Mouse (Mus musculus) limb, embryonic 15.5 days (tissue): ENCODE data around the gene Slc35g2. TPM values are rescaled to one million over a fixed set of nuclear protein-coding genes. Genes with fewer than 3 reads are reported as not detected.
A peak's percentile ranks its signal among the peaks of the same experiment; 100 is the strongest.

ENCODE experiments used
- ATAC-seq: fragments of 200-750 bp; cut with Nextera tagmentation; 2 replicates; pipeline ENCODE4 v1.8.0; 2017; ENCODE audit warnings: low read depth, moderate TSS enrichment; ENCODE audit not compliant: insufficient number of reproducible peaks, low FRiP score, low TSS enrichment
- H3K27ac ChIP-seq: fragments of 300-500 bp; sonication (generic); 2 replicates; pipeline ENCODE4 v1.5.1; 2015; ENCODE audit warnings: moderate library complexity, mild to moderate bottlenecking, inconsistent platforms
- H3K27me3 ChIP-seq: fragments of 300-500 bp; sonication (generic); 2 replicates; pipeline ENCODE4 v1.6.1; 2015; ENCODE audit warnings: inconsistent platforms
- H3K36me3 ChIP-seq: fragments of 300-500 bp; sonication (generic); 2 replicates; pipeline ENCODE4 v1.6.1; 2015; ENCODE audit warnings: inconsistent platforms
- H3K4me1 ChIP-seq: fragments of 300-500 bp; sonication (generic); 2 replicates; pipeline ENCODE4 v1.6.1; 2015; ENCODE audit warnings: inconsistent platforms
- H3K4me2 ChIP-seq: fragments of 300-500 bp; sonication (generic); 2 replicates; pipeline ENCODE4 v1.6.1; 2015; ENCODE audit warnings: mild to moderate bottlenecking, inconsistent platforms
- H3K4me3 ChIP-seq: fragments of 300-500 bp; sonication (generic); 2 replicates; pipeline ENCODE4 v1.5.1; 2015; ENCODE audit warnings: mild to moderate bottlenecking, inconsistent platforms
- H3K9ac ChIP-seq: fragments of 300-500 bp; sonication (generic); 2 replicates; pipeline ENCODE4 v1.6.1; 2015; ENCODE audit warnings: inconsistent platforms
- H3K9me3 ChIP-seq: fragments of 300-500 bp; sonication (generic); 2 replicates; pipeline ENCODE4 v1.6.1; 2016; ENCODE audit warnings: inconsistent platforms
- WGBS: fragments of 180-500 bp; shearing (Covaris S2); methylation state at CpG from one replicate; pipeline ENCODE4 v1.1.7; 2015; 5-methylcytosine and 5-hydroxymethylcytosine counted together
- polyA plus RNA-seq: library from polyadenylated mRNA; unstranded; fragments of >200 nt; fragmentation: Nextera tagmentation; extraction: Ambion mirVana; gene quantifications from 2 replicates; pipeline ENCODE4 v1.2.1, GENCODE M21; 2015

The Slc35g2 gene
- polyA plus RNA-seq, 1 experiment from 2014 or later = 3.1 TPM

DNA sequence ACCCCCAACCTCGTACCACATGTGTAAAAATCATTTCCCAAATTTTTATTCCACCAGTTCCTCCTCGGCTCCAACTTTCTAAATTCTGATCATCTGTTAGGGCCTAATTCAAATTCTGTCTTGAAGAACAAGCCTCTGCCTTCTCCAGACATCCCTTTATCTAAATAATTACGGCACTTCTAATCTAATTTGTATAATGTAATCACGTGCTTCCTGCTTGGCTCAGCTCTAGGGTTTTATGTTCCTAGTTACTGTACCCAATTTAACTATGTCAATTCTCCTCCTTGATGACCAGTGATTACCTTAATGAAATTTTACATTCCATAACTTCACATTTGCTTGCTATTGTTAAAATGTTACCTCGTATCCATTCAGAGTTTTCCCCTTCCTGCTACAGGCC lies 15.2 kb downstream of the Slc35g2 start:
- ATAC-seq = no peak
- H3K9ac ChIP-seq = no peak overlapping the region
- H3K4me1 ChIP-seq = no peaks in the 10 kb centered on the region
- H3K4me3 ChIP-seq = no peak overlapping the region
- WGBS = 64% methylated on average over 5 of the region's 5 CpGs
- H3K9me3 ChIP-seq = no peaks in the 10 kb centered on the region
- 0 out of 2 replicates have a peak, but pooled peaks cover 5% of the 10 kb centered on the region for H3K36me3 ChIP-seq
- H3K27me3 ChIP-seq = no peaks in the 10 kb centered on the region
- no peak overlapping the region for H3K27ac ChIP-seq
- H3K4me2 ChIP-seq = no peak overlapping the region

DNA sequence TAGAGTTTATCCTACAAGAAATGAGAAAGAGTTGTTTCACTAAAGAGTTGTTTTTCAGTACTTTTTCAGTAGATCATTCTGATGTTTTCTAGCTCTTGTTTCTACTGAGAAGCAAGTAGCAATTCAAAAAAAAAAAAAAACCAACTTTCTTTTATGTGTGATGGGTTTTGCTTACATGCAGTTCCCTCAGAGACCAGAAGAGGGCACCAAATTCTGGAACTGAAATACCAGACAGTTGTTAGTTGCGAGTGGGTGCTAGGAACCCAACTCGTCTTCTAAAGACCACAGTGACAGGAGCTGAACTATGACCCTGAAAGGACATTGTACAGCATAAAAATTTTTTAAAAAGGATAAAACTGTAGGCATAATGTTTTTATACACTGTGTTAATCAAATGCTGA lies 22.6 kb downstream of the Slc35g2 start:
- Histone ChIP-seq H3K9me3 (no peaks in the 10 kb centered on the region), H3K4me1 (peaks cover 8% of the 10 kb centered on the region; the same call in 1 of the 2 replicates), H3K4me3 (no peak overlapping the region), H3K36me3 (peaks cover 13% of the 10 kb centered on the region; the same call in 1 of the 2 replicates), H3K27ac (no peak overlapping the region), H3K4me2 (no peak overlapping the region), H3K27me3 (no peaks in the 10 kb centered on the region), H3K9ac (no peak overlapping the region)
- ATAC-seq = no peak
- WGBS = 88% methylated on average over 2 of the region's 2 CpGs

DNA sequence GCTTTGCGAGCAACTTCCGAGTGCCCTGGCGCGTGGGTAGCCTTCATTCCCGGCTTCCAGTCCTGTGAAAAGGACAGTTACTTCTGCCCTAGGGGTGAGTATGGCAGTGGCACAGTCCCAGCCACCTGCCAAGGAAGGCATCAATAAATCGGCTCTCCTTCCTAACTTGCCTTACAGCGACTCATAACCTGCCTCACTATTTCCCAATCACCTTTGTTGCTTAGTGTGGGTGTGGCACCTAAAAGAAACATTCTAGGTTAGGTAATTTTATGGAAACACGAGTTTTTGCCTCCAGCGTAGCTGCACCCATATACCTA lies 24.3 kb downstream of the Slc35g2 start:
- 6% methylated on average over 9 of the region's 9 CpGs for WGBS
- Histone ChIP-seq H3K4me1 (peaks cover 8% of the 10 kb centered on the region; the same call in 1 of the 2 replicates), H3K9me3 (no peaks in the 10 kb centered on the region), H3K9ac (peak overlapping the region; percentile 60), H3K4me2 (peak overlapping the region; percentile 72), H3K4me3 (peak overlapping the region; percentile 89), H3K27me3 (no peaks in the 10 kb centered on the region), H3K36me3 (peaks cover 9% of the 10 kb centered on the region; the same call in 1 of the 2 replicates), H3K27ac (peak overlapping the region; percentile 93)
- no peak; the same call in 1 of the 2 replicates for ATAC-seq

DNA sequence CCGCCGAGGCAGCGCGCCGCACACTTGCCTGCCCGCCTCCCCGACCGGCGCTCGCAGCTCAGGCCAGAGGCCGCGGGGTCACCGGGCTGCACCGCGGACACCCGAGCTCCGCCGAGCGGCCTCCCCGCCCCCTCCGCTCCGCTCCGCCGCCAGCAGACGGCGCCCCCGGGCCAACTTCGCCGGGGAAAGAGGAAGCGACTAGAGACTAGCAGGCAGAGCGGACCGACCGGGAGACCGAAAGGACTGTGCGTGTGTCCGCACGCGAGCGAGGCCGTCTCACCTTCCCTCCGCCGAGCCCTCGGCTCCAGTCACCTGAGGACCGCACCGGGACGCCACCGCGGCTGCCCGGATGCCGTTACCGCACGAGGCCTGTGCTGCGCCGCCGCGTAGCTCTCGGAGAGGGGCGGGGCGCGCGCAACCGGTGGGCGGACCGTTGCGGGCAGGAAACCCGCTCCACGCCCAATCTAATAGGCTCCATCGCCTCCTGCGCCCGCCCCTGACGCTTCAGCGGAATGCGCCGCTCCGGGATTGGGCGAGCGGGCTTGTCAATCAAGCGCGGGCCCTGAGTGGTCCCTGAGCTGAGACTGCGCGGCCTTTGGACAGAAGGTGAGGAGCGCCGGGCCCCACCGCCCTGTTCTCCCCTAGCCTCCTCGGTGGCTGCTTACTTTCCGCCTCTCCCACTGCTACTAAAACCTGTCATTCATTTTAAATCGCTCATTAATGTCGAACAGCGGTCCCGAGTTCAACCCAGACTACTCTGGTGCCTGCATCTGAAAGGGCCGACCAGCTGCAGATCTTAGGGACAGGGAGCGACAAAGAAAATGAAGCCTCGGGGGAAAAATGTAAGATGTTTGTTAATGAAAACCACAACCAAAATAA lies 24.9 kb downstream of the Slc35g2 start, which contains the start of gene Nck1:
Nck1 (minus strand) TSS at position 420 of the 879 bp plus-strand sequence.
- H3K27me3 ChIP-seq = no peaks in the 10 kb centered on the region
- peak within 1 kb of the TSS; percentile 93 for H3K27ac ChIP-seq
- no peaks in the 10 kb centered on the region for H3K9me3 ChIP-seq
- H3K9ac ChIP-seq = peak within 1 kb of the TSS; percentile 88
- peak within 1 kb of the TSS; percentile 89 for H3K4me3 ChIP-seq
- peaks cover 8% of the 10 kb centered on the region; the same call in 1 of the 2 replicates for H3K4me1 ChIP-seq
- peak within 1 kb of the TSS; percentile 72 for H3K4me2 ChIP-seq
- ATAC-seq = peak; percentile 98
- WGBS = under 1% methylated on average over 78 of the region's 93 CpGs
- peaks cover 9% of the 10 kb centered on the region; the same call in 1 of the 2 replicates for H3K36me3 ChIP-seq

DNA sequence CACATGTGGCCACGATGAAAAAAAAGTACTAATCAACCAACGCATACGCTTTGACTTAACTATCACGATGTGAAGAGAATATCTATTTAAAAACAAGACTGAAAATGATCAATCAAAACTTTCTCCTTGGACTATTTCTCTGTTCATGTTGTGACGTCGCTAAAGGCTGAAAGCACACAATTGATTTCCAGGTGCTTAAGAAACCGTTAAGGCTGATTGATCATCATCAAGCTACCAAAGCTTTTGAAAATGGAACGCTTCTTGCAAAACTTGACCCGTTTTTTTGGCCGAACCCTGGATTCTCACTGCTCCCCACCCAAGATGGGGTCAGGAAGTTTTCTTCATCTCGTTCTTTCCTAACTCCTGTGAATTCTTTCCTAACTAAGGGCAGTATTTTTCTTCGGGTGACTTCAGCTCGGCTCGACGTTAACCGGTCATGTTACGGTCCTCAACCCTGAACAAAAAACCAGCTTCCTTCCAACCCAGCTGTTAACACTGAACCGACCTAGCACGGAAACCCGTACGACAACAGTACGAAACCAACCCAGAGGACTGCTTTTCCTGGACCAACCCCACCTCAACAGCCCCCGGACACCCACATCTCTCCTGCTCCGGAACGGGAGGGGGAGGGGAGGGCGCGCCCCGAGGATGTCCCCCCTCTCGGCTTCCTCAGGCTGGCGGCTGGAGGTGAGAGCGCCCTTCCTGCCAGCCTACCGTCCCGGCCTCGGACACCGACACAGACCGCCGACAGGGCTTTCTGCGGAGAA lies 25.8 kb downstream of the Slc35g2 start:
- Histone ChIP-seq H3K27ac (peak overlapping the region; percentile 93), H3K9ac (peak overlapping the region; percentile 88), H3K4me3 (peak overlapping the region; percentile 89), H3K36me3 (peaks cover 9% of the 10 kb centered on the region; the same call in 1 of the 2 replicates), H3K27me3 (no peaks in the 10 kb centered on the region), H3K4me1 (peaks cover 8% of the 10 kb centered on the region; the same call in 1 of the 2 replicates), H3K4me2 (peak overlapping the region; percentile 72), H3K9me3 (no peaks in the 10 kb centered on the region)
- WGBS = 2% methylated on average over 38 of the region's 38 CpGs
- ATAC-seq = no peak; the same call in 1 of the 2 replicates

DNA sequence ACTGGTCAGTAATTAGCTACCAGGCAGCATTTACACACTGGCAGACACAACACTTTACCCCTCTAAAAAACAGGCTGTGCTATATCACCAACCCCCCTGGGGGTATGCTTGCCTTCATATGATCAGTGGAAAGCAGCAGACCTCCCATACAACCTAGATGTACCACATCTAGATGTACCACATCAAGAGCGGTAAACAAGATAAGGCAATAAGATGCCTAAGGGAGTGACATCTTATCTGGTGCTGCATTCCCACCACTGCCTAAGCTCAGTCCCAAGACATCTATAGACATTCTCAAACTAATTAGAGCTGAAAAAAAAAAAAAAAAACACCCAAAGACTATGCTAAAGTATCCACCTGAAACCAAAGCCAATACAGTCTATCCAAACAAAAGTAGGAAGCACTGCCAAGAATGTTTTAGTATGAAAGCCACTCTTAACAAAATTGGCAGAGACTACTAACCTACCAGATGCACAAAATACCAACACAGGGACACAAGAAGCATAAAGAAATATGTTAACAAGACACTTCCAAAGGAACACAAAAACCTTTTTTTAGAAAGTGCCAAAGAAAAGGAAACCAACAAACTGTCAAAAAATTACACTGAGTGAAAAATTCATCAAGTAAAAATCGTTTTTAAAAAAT lies 35.1 kb downstream of the Slc35g2 start:
- Histone ChIP-seq H3K36me3 (no peaks in the 10 kb centered on the region), H3K4me3 (no peak overlapping the region), H3K9ac (no peak overlapping the region), H3K9me3 (no peaks in the 10 kb centered on the region), H3K4me1 (peaks cover 2% of the 10 kb centered on the region; the same call in 1 of the 2 replicates), H3K4me2 (no peak overlapping the region), H3K27ac (no peak overlapping the region), H3K27me3 (no peaks in the 10 kb centered on the region)
- WGBS = 87% methylated on average over 2 of the region's 2 CpGs
- ATAC-seq = no peak

DNA sequence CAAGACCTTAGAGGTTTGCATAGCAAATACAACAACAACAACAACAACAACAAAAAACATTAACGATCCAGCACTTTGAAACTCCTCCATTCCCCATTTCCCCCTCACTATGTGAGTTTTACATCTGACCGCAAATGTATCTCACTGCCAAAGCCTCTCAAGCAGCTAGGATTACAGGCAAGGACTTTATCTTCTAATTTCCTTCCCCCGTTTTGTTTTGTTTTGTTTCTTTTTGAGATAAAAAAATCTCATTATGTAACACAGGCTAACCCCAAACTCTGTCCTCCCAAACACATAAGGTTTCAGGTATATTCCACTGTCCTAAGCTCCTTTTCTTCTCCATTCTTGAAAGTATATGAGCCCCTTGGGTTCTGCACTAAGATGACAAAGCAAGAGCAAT lies 36.2 kb downstream of the Slc35g2 start:
- Histone ChIP-seq H3K4me3 (no peak overlapping the region), H3K9ac (no peak overlapping the region), H3K4me2 (no peak overlapping the region), H3K9me3 (no peaks in the 10 kb centered on the region), H3K27ac (no peak overlapping the region), H3K27me3 (no peaks in the 10 kb centered on the region), H3K4me1 (peaks cover 2% of the 10 kb centered on the region; the same call in 1 of the 2 replicates), H3K36me3 (no peaks in the 10 kb centered on the region)
- no peak for ATAC-seq
- WGBS = 88% methylated on average over 3 of the region's 3 CpGs

DNA sequence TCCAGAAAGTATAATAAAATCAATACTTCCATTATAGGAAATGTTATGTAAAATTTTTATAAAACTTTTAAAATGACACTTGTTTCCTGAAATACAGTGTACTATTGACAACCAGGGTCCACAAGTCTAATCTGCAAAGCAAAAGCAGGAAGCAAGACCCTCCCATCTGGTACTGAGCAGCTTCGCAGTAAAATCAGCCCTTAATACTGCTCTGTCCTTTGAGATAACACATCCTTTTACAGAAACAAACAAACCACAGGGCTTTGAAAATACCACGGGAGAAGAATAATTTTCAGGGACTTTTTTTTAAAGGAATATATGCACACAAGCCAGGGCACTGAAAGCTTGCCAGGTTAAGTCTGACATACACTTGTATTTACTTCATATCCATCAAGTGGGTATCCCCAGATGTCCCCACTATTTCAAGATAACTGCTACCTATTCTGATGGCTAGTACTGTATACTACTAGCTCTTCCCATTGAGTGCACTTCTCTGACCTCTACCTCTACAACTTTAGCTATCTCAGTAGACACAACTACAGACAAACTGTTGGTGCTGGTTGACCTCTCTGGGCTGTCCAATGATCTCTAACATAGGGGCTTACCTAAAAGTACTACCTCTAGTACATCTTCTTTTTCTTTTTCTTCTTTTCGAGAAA lies 37.9 kb downstream of the Slc35g2 start:
- Histone ChIP-seq H3K27me3 (no peaks in the 10 kb centered on the region), H3K27ac (no peak overlapping the region), H3K4me3 (no peak overlapping the region), H3K4me1 (peaks cover 2% of the 10 kb centered on the region; the same call in 1 of the 2 replicates), H3K9ac (no peak overlapping the region), H3K9me3 (no peaks in the 10 kb centered on the region), H3K4me2 (no peak overlapping the region), H3K36me3 (peaks cover 5% of the 10 kb centered on the region; the same call in 1 of the 2 replicates)
- no peak for ATAC-seq
- 77% methylated on average over 3 of the region's 3 CpGs for WGBS

DNA sequence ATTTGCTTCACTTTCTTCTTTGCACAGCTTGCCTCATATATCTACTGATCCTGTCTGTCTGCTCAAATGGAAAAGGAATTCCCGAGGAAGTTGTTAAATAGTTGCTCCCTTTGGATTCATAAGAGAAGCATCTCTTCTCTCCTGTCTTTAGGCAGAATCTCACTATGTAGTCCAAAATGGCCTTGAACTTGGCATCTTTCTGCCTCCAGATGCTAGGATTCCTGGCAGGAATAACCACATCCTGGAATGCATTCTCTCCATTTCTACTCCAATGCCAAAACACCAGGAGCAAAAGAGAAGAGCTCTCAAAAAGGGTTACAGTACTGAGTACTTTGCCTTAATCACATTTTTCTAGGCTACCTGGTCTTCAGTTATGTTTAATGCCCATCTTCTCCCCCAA lies 39.6 kb downstream of the Slc35g2 start:
- Histone ChIP-seq H3K9me3 (no peaks in the 10 kb centered on the region), H3K27me3 (no peaks in the 10 kb centered on the region), H3K27ac (no peak overlapping the region), H3K4me2 (no peak overlapping the region), H3K36me3 (peaks cover 5% of the 10 kb centered on the region; the same call in 1 of the 2 replicates), H3K4me3 (no peak overlapping the region), H3K9ac (no peak overlapping the region), H3K4me1 (peaks cover 2% of the 10 kb centered on the region; the same call in 1 of the 2 replicates)
- ATAC-seq = no peak
- WGBS = 65% methylated on average over 1 of the region's 1 CpGs

DNA sequence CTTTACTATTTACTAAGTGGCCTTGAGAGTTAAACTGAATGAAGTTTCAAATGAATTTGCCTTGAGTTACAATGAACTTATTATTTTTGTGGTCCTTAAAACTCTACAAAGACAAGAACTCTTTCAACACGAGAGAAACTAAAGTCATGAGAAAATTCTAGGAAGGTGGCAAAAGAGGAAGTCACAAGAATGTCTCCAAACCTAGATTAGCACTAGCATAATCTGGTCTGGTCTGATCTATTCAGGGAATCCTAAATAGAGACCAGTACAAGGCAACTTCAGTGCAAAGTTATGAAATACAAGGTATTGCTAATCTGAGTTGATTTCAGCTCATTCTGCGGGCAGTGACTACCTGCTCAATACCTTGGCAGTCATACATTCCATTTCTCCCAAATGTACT lies 45.7 kb downstream of the Slc35g2 start:
- no peak overlapping the region for H3K4me3 ChIP-seq
- no peaks in the 10 kb centered on the region for H3K27me3 ChIP-seq
- no peak overlapping the region for H3K27ac ChIP-seq
- H3K36me3 ChIP-seq = peaks cover 5% of the 10 kb centered on the region; the same call in 1 of the 2 replicates
- no peaks in the 10 kb centered on the region for H3K9me3 ChIP-seq
- 84% methylated on average over 2 of the region's 2 CpGs for WGBS
- H3K4me1 ChIP-seq = no peaks in the 10 kb centered on the region
- H3K4me2 ChIP-seq = no peak overlapping the region
- no peak overlapping the region for H3K9ac ChIP-seq
- no peak for ATAC-seq

DNA sequence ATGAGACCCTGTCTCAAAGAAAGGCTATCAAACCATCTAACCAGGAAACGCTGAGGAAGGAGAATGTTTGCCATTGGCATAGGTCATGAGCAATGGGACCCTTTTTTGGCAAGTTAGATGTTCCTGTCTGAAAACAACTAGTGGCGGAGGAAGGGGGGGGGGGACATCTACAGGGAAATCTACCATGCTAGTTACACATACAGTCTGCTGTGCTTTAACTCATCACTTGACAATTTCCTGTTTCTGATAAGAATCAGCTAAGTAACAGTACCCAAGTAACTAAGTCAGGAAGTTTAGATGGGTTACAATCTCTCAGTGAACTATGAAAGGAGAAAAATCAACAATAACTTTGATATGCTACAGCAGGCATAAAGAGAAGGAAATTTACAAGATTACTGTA lies 48.9 kb downstream of the Slc35g2 start:
- no peak overlapping the region for H3K27ac ChIP-seq
- ATAC-seq = no peak
- H3K27me3 ChIP-seq = no peaks in the 10 kb centered on the region
- no peaks in the 10 kb centered on the region for H3K36me3 ChIP-seq
- H3K4me2 ChIP-seq = no peak overlapping the region
- 75% methylated on average over 2 of the region's 2 CpGs for WGBS
- H3K9ac ChIP-seq = no peak overlapping the region
- H3K9me3 ChIP-seq = no peaks in the 10 kb centered on the region
- no peak overlapping the region for H3K4me3 ChIP-seq
- H3K4me1 ChIP-seq = no peaks in the 10 kb centered on the region
